Mouse (Mus musculus): ENCODE measurements at regions not wholly inside any gene's neighbourhood (a gene's known extent, or its start where the extent isn't known, plus 50 kb on each side); places are given as distances from the start of the nearest gene placed in this dataset.
A peak's percentile ranks its signal among the peaks of the same experiment; 100 is the strongest.

- DNase-seq (ENCODE audit: extremely low spot score in 1 of 2, low spot score in 2 of 2), result no peak
Observed at GRCm38 (mm10) chr11:45058658-45059057, 441.5 kb downstream of the Ebf1 start.

GRCm38 (mm10) chr11:45066592-45066991 lies 449.5 kb downstream of the Ebf1 start:
- intact Hi-C loops (cut with DNase I), result no loop called here
- no peak for DNase-seq (ENCODE audit: extremely low spot score in 1 of 2, low spot score in 2 of 2)

More at GRCm38 (mm10) chr11:45058658-45059057, 441.5 kb downstream of the Ebf1 start:
- intact Hi-C loops (cut with DNase I), result no loop called here

GRCm38 (mm10) chr11:45070280-45070679 lies 453.2 kb downstream of the Ebf1 start:
- intact Hi-C loops (cut with DNase I), result no loop called here
- DNase-seq (ENCODE audit: extremely low spot score in 1 of 2, low spot score in 2 of 2), result no peak

GRCm38 (mm10) chr11:45071195-45071594 lies 454.1 kb downstream of the Ebf1 start:
- intact Hi-C loops (cut with DNase I), result no loop called here
- no peak for DNase-seq (ENCODE audit: extremely low spot score in 1 of 2, low spot score in 2 of 2)

- DNase-seq (ENCODE audit: extremely low spot score in 1 of 2, low spot score in 2 of 2), result no peak
- intact Hi-C loops (cut with DNase I), result no loop called here
Observed at GRCm38 (mm10) chr11:45084506-45085037, 467.5 kb downstream of the Ebf1 start.

- intact Hi-C loops (cut with DNase I), result no loop called here
- DNase-seq (ENCODE audit: extremely low spot score in 1 of 2, low spot score in 2 of 2), result no peak
Observed at GRCm38 (mm10) chr11:45085145-45085544, 468.0 kb downstream of the Ebf1 start.

- DNase-seq (ENCODE audit: extremely low spot score in 1 of 2, low spot score in 2 of 2), result no peak
- intact Hi-C loops (cut with DNase I), result no loop called here
Observed at GRCm38 (mm10) chr11:45087186-45087915, 470.2 kb downstream of the Ebf1 start.

GRCm38 (mm10) chr11:45088286-45088685 lies 471.2 kb downstream of the Ebf1 start:
- intact Hi-C loops (cut with DNase I), result no loop called here

GRCm38 (mm10) chr11:45089561-45089960 lies 472.4 kb downstream of the Ebf1 start:
- no peak for DNase-seq (ENCODE audit: extremely low spot score in 1 of 2, low spot score in 2 of 2)
- intact Hi-C loops (cut with DNase I), result no loop called here

More at GRCm38 (mm10) chr11:45088286-45088685, 471.2 kb downstream of the Ebf1 start:
- DNase-seq (ENCODE audit: extremely low spot score in 1 of 2, low spot score in 2 of 2), result no peak

GRCm38 (mm10) chr11:45103498-45104336 lies 486.6 kb downstream of the Ebf1 start:
- peak in 1 of 2 experiments; percentile 8 for DNase-seq (ENCODE audit: extremely low spot score in 1 of 2, low spot score in 2 of 2)
- intact Hi-C loops (cut with DNase I), result no loop called here

- DNase-seq (ENCODE audit: extremely low spot score in 1 of 2, low spot score in 2 of 2), result no peak
- intact Hi-C loops (cut with DNase I), result no loop called here
Observed at GRCm38 (mm10) chr11:45116702-45117101, 499.6 kb downstream of the Ebf1 start.

GRCm38 (mm10) chr11:45123276-45123675 lies 506.2 kb downstream of the Ebf1 start:
- DNase-seq (ENCODE audit: extremely low spot score in 1 of 2, low spot score in 2 of 2), result no peak
- intact Hi-C loops (cut with DNase I), result no loop called here

GRCm38 (mm10) chr11:45136781-45137180 lies 519.7 kb downstream of the Ebf1 start:
- intact Hi-C loops (cut with DNase I), result no loop called here

GRCm38 (mm10) chr11:45138351-45138975 lies 521.3 kb downstream of the Ebf1 start:
- intact Hi-C loops (cut with DNase I), result no loop called here
- no peak for DNase-seq (ENCODE audit: extremely low spot score in 1 of 2, low spot score in 2 of 2)

More at GRCm38 (mm10) chr11:45136781-45137180, 519.7 kb downstream of the Ebf1 start:
- no peak for DNase-seq (ENCODE audit: extremely low spot score in 1 of 2, low spot score in 2 of 2)

GRCm38 (mm10) chr11:45140490-45140889 lies 523.4 kb downstream of the Ebf1 start:
- intact Hi-C loops (cut with DNase I), result no loop called here

GRCm38 (mm10) chr11:45154070-45154469 lies 537.0 kb downstream of the Ebf1 start:
- no peak for DNase-seq (ENCODE audit: extremely low spot score in 1 of 2, low spot score in 2 of 2)
- intact Hi-C loops (cut with DNase I), result no loop called here

More at GRCm38 (mm10) chr11:45140490-45140889, 523.4 kb downstream of the Ebf1 start:
- no peak for DNase-seq (ENCODE audit: extremely low spot score in 1 of 2, low spot score in 2 of 2)

- no peak for DNase-seq (ENCODE audit: extremely low spot score in 1 of 2, low spot score in 2 of 2)
- intact Hi-C loops (cut with DNase I), result no loop called here
Observed at GRCm38 (mm10) chr11:45154497-45154896, 537.4 kb downstream of the Ebf1 start.

GRCm38 (mm10) chr11:45155782-45156181 lies 538.7 kb downstream of the Ebf1 start:
- intact Hi-C loops (cut with DNase I), result no loop called here
- no peak for DNase-seq (ENCODE audit: extremely low spot score in 1 of 2, low spot score in 2 of 2)

- intact Hi-C loops (cut with DNase I), result no loop called here
- DNase-seq (ENCODE audit: extremely low spot score in 1 of 2, low spot score in 2 of 2), result no peak
Observed at GRCm38 (mm10) chr11:45158282-45158681, 541.2 kb downstream of the Ebf1 start.

Data from left cerebral cortex, postnatal 10 days (tissue).